Mouse (Mus musculus) macrophage (primary cell): Measurements from ENCODE around the gene Ssc5d. TPM values are rescaled to one million over a fixed set of nuclear protein-coding genes. Genes with fewer than 3 reads are reported as not detected.

Source experiments
- H3K27ac ChIP-seq: fragments of 350-480 bp; formaldehyde crosslinking; 2 replicates; pipeline ENCODE4 v1.9.0; 2021
- H3K36me3 ChIP-seq: fragments of 350-480 bp; formaldehyde crosslinking; 2 replicates; pipeline ENCODE4 v1.9.0; 2021; ENCODE audit errors: inconsistent target
- H3K4me3 ChIP-seq: fragments of 350-480 bp; formaldehyde crosslinking; 2 replicates; pipeline ENCODE4 v1.9.0; 2021; ENCODE audit errors: inconsistent target
- H3K79me2 ChIP-seq: fragments of 350-480 bp; formaldehyde crosslinking; 2 replicates; pipeline ENCODE4 v1.9.0; 2021; ENCODE audit errors: inconsistent target
- WGBS: methylation state at CpG from one replicate; pipeline ENCODE4 v1.1.7; 2026; ENCODE audit warnings: inconsistent platforms; ENCODE audit not compliant: missing documents; 5-methylcytosine and 5-hydroxymethylcytosine counted together
- polyA plus RNA-seq: library from polyadenylated mRNA; stranded (reverse); fragments of 250-400 nt; gene quantifications from 3 replicates; pipeline ENCODE4 v1.2.4, GENCODE M21; 2018; ENCODE audit warnings: inconsistent platforms

The Ssc5d gene
- polyA plus RNA-seq, 1 experiment from 2014 or later = 0.33 TPM

DNA sequence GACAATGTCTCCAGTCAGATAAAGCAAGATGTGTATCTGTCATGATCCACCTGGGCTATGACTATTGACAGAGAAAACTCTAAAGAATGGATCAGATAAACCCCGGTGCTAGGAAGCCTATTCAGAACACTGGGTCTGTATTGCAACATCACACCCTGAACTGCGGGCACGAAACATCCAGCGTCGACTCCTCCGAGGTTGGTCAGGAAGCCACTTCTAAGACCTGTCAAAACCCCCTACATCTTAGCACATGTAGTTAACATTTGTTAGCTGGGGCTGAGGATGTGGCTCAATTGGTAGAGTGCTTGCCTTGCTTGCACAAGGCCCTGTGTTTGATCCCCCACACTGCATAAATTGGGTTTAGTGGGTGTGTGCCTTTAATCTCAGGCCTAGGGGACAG, 22.8 kb downstream of the Ssc5d start:
- Histone ChIP-seq H3K27ac (no peak overlapping the region), H3K79me2 (no peaks in the 10 kb centered on the region), H3K36me3 (no peaks in the 10 kb centered on the region), H3K4me3 (no peak overlapping the region)
- 41% methylated on average over 6 of the region's 6 CpGs for WGBS

DNA sequence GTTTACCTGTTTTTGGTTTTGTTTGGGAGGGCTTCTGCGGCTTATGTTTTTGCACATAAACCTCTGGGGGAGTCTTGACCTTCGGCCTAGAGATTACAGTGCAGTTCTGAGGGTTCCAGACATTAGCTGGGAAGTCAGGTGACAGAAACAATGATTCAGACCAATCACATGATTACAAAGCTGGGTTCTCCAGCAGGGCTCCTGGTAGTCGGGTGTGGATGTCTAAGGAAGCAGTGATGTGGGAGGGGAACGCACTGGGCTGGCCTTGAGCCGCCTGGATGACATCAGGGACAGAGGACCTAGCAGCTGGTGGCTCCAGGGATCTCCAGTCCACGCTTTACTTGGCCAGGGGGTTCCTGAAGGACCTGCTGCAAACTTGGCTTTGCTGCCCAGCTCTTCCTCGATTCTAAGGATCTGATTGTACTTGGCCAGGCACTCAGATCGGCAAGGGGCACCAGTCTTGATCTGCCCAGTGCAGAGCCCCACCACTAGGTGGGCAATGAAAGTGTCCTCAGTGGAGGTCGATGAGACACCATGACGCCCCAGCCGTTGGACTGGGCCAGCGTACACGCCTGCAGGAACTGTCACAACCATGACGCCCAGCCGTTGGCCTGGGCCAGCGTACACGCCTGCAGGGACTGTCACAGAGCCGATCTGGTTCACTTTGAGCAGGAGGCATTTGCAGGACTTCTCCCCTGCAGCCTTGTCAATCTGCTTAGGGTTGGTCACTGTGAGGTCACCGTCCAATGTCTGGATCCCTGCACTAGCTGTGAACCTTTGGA, 25.2 kb downstream of the Ssc5d start:
- WGBS = 86% methylated on average over 19 of the region's 19 CpGs
- Histone ChIP-seq H3K36me3 (no peaks in the 10 kb centered on the region), H3K4me3 (no peak overlapping the region), H3K79me2 (no peaks in the 10 kb centered on the region), H3K27ac (peak overlapping the region; percentile 75)

- H3K4me3 ChIP-seq = no peak overlapping the region
- WGBS = 67% methylated on average over 9 of the region's 10 CpGs
Observed at GRCm38 (mm10) chr7:4953815-4954445, 28.3 kb downstream of the Ssc5d start.

DNA sequence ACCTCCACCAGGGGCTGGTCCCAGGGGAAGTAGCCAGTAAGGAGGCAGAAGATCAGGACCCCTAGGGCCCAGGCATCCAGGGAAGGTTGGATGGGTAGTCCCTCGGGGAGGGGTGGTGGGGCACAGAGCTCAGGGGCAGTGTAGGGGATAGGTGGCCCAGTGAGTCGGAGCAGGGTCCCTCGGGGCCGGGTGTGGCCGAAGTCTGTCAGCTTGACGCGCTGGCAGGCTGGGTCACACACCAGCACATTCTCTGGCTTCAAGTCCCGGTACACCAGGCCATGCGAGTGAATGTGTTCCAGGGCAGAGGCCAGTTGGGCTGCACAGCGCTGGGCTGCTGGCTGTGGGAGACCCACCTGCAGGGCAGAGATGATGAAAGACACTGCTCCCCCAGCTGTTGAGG, 31.8 kb downstream of the Ssc5d start:
- WGBS = 94% methylated on average over 10 of the region's 10 CpGs
- H3K36me3 ChIP-seq = no peaks in the 10 kb centered on the region
- no peak overlapping the region for H3K4me3 ChIP-seq
- H3K27ac ChIP-seq = no peak overlapping the region
- no peaks in the 10 kb centered on the region for H3K79me2 ChIP-seq

More at GRCm38 (mm10) chr7:4953815-4954445, 28.3 kb downstream of the Ssc5d start:
- H3K79me2 ChIP-seq = no peaks in the 10 kb centered on the region
- H3K36me3 ChIP-seq = no peaks in the 10 kb centered on the region
- H3K27ac ChIP-seq = no peak overlapping the region

DNA sequence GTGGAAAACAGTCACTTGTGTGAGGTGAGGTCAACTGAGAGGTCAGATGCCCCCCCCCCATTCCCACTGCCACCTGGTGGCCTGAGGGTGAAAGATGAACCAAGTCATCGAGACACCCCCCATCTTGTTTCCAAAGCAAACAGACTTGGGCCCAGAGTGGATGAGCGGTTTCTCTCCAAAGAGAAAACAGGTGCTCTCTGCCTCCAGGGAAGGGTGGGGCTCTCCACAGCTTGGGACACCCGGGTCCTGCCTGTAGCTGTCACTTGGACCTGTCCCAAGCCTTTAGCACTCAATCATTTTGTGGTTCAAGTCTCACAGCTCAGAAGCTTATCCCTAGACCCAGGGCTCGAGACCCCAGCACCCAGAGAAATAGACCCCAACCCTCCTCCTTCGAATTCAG, 37.9 kb downstream of the Ssc5d start:
- Histone ChIP-seq H3K4me3 (no peak overlapping the region), H3K27ac (no peak overlapping the region), H3K79me2 (no peaks in the 10 kb centered on the region), H3K36me3 (no peaks in the 10 kb centered on the region)
- WGBS = 66% methylated on average over 5 of the region's 5 CpGs

- no peaks in the 10 kb centered on the region for H3K79me2 ChIP-seq
- H3K27ac ChIP-seq = no peak within 1 kb of the TSS
- 3% methylated on average over 9 of the region's 10 CpGs for WGBS
- H3K4me3 ChIP-seq = no peak within 1 kb of the TSS
- no peaks in the 10 kb centered on the region for H3K36me3 ChIP-seq
Observed at GRCm38 (mm10) chr7:4964272-4964671, 38.7 kb downstream of the Ssc5d start, which contains the start of gene Sbk2. Gene Sbk2 (minus strand): TSS chr7:4964406.

- Histone ChIP-seq H3K36me3 (no peaks in the 10 kb centered on the region), H3K79me2 (no peaks in the 10 kb centered on the region), H3K4me3 (no peak overlapping the region), H3K27ac (no peak overlapping the region)
- WGBS = 67% methylated on average over 5 of the region's 5 CpGs
Observed at GRCm38 (mm10) chr7:4964988-4965387, 39.4 kb downstream of the Ssc5d start.

DNA sequence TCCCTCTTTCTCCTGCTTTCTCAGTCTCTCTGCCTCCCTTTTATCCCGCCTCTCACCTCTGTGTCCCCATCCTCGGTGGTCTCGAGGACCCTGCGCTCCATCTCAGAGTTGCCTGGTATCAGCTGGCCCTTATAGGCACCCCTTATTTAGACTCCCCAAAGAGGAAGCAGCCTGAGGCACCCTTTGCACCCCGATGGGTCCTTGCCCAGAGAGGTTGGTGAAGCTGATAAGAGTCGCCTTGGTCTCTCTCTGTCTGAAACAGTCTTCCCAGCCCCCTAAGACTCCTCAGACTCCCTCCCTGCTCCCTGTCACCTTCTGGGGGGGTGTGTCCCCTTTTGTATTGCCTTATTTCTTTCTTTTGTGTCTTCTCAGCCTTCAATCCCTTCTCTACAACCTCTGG, 45.5 kb downstream of the Ssc5d start, which contains the start of gene Sbk3:
Sbk3 (minus strand) TSS at position 101 of the 400 bp plus-strand sequence.
- Histone ChIP-seq H3K27ac (no peak within 1 kb of the TSS), H3K79me2 (no peaks in the 10 kb centered on the region), H3K4me3 (no peak within 1 kb of the TSS), H3K36me3 (no peaks in the 10 kb centered on the region)
- 37% methylated on average over 6 of the region's 6 CpGs for WGBS

- no peak overlapping the region for H3K4me3 ChIP-seq
- H3K36me3 ChIP-seq = no peaks in the 10 kb centered on the region
- 25% methylated on average over 7 of the region's 7 CpGs for WGBS
- no peak overlapping the region for H3K27ac ChIP-seq
- H3K79me2 ChIP-seq = no peaks in the 10 kb centered on the region
Observed at GRCm38 (mm10) chr7:4971710-4972109, 46.1 kb downstream of the Ssc5d start.

- H3K36me3 ChIP-seq = no peaks in the 10 kb centered on the region
- no peaks in the 10 kb centered on the region for H3K79me2 ChIP-seq
- H3K4me3 ChIP-seq = no peak overlapping the region
- no peak overlapping the region for H3K27ac ChIP-seq
- 60% methylated on average over 18 of the region's 18 CpGs for WGBS
Observed at GRCm38 (mm10) chr7:4972321-4973047, 46.9 kb downstream of the Ssc5d start.

DNA sequence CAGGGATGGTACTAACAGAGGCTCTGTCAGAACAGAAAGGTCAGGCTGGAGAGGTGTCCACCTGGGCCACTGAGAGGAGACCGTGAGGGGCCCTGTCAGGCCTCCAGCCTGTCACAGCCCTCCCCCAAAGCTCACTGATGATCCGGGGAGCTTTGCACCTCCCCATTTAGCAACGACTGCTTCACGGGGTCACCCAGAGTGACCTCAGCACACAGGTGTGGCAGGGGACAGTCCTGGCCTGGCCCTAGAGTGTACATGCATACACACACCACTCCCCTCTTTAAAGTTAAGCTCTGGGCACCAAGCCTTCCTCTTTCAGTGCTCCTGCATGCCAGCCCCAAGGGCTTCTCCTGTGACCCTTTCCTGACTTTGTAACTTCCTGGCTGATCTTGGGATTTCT, 49.9 kb downstream of the Ssc5d start:
- Histone ChIP-seq H3K27ac (no peak overlapping the region), H3K79me2 (no peaks in the 10 kb centered on the region), H3K36me3 (no peaks in the 10 kb centered on the region), H3K4me3 (no peak overlapping the region)
- WGBS = 81% methylated on average over 4 of the region's 4 CpGs

DNA sequence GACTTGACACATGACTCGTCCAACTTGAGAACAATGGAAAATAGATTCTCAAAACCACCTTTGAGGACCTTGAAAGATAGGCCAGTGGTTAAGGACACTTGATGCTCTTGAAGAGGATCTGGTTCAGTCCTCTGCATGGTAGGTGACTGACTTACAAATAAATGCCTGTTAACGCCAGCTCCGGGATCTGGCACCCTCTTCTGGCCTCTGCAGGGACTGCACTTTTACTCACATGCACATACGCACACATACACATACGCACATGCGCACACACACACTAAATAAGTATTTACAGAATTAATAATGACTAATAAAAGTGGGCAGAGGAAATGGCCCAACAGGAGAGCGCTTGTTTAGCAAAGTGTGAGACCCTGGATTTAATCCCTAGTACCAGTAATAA, 51.2 kb downstream of the Ssc5d start:
- H3K4me3 ChIP-seq = no peak overlapping the region
- no peaks in the 10 kb centered on the region for H3K79me2 ChIP-seq
- H3K36me3 ChIP-seq = no peaks in the 10 kb centered on the region
- no peak overlapping the region for H3K27ac ChIP-seq
- WGBS = 88% methylated on average over 7 of the region's 7 CpGs

GRCm38 (mm10) chr7:4988250-4988649, 62.7 kb downstream of the Ssc5d start:
- no peaks in the 10 kb centered on the region for H3K36me3 ChIP-seq
- no peaks in the 10 kb centered on the region for H3K79me2 ChIP-seq
- WGBS = 73% methylated on average over 2 of the region's 2 CpGs
- H3K27ac ChIP-seq = no peak overlapping the region
- no peak overlapping the region for H3K4me3 ChIP-seq

- whole genome bisulfite sequencing = 94% methylated on average over 42 of the region's 55 CpGs
- no peaks in the 10 kb centered on the region for H3K36me3 ChIP-seq
- H3K27ac ChIP-seq = no peak overlapping the region
- no peaks in the 10 kb centered on the region for H3K79me2 ChIP-seq
- no peak overlapping the region for H3K4me3 ChIP-seq
Observed at GRCm38 (mm10) chr7:4993347-4993998, 67.9 kb downstream of the Ssc5d start.
